Mouse (Mus musculus): Measurements from ENCODE around the gene Tubg1. TPM values are rescaled to one million over a fixed set of nuclear protein-coding genes. Genes with fewer than 3 reads are reported as not detected.
A peak's percentile ranks its signal among the peaks of the same experiment; 100 is the strongest.

Tubg1 gene
- total RNA-seq, 2 experiments from 2014 or later = 22.0 to 30.2 TPM

GRCm38 (mm10) chr11:101131701-101132100 lies 12.0 kb downstream of the Tubg1 start:
- TF ChIP-seq CTCF (IDR thresholded peaks at IDR 0.05) = peak; percentile 54
- DNase-seq = peak; percentile 51
- intact Hi-C loops (cut with DNase I) = loop anchor here (2.0 kb wide), 1 partner anchor 37 kb away; no protein-coding TSS in a partner anchor
- Histone ChIP-seq H3K27ac (peak overlapping the region; percentile 92), H3K4me3 (no peak overlapping the region)

GRCm38 (mm10) chr11:101133037-101133436 lies 13.3 kb downstream of the Tubg1 start:
- Histone ChIP-seq H3K4me3 (no peak overlapping the region), H3K27ac (no peak overlapping the region)
- intact Hi-C loops (cut with DNase I) = no loop called here
- DNase-seq = no peak
- TF ChIP-seq CTCF (IDR thresholded peaks at IDR 0.05) = no peak

GRCm38 (mm10) chr11:101134217-101134865 lies 14.6 kb downstream of the Tubg1 start:
- intact Hi-C loops (cut with DNase I) = no loop called here
- Histone ChIP-seq H3K27ac (peak overlapping the region; percentile 57), H3K4me3 (no peak overlapping the region)
- DNase-seq = peak; percentile 30
- no peak for TF ChIP-seq CTCF (IDR thresholded peaks at IDR 0.05)

- intact Hi-C loops (cut with DNase I) = no loop called here
- Histone ChIP-seq H3K27ac (no peak overlapping the region), H3K4me3 (no peak overlapping the region)
- DNase-seq = no peak
- no peak for TF ChIP-seq CTCF (IDR thresholded peaks at IDR 0.05)
Observed at GRCm38 (mm10) chr11:101137000-101137399, 17.3 kb downstream of the Tubg1 start.

GRCm38 (mm10) chr11:101138536-101139181 lies 18.9 kb downstream of the Tubg1 start:
- no peak for TF ChIP-seq CTCF (IDR thresholded peaks at IDR 0.05)
- DNase-seq = no peak
- Histone ChIP-seq H3K4me3 (peak overlapping the region; percentile 47), H3K27ac (no peak overlapping the region)
- intact Hi-C loops (cut with DNase I) = no loop called here

- peak; percentile 41 for DNase-seq
Observed at GRCm38 (mm10) chr11:101140164-101140819, 20.6 kb downstream of the Tubg1 start.

GRCm38 (mm10) chr11:101141088-101141487 lies 21.4 kb downstream of the Tubg1 start:
- Histone ChIP-seq H3K4me3 (no peak overlapping the region), H3K27ac (no peak overlapping the region)
- no peak for TF ChIP-seq CTCF (IDR thresholded peaks at IDR 0.05)
- no peak for DNase-seq
- intact Hi-C loops (cut with DNase I) = no loop called here

More at GRCm38 (mm10) chr11:101140164-101140819, 20.6 kb downstream of the Tubg1 start:
- peak overlapping the region; percentile 58; the same call in 1 of the 2 replicates for H3K27ac ChIP-seq
- TF ChIP-seq CTCF (IDR thresholded peaks at IDR 0.05) = no peak
- peak overlapping the region; percentile 65 for H3K4me3 ChIP-seq
- intact Hi-C loops (cut with DNase I) = no loop called here

GRCm38 (mm10) chr11:101142215-101142967 lies 22.7 kb downstream of the Tubg1 start:
- intact Hi-C loops (cut with DNase I) = no loop called here
- Histone ChIP-seq H3K27ac (no peak overlapping the region), H3K4me3 (no peak overlapping the region)
- no peak for TF ChIP-seq CTCF (IDR thresholded peaks at IDR 0.05)
- no peak for DNase-seq

GRCm38 (mm10) chr11:101143338-101144225 lies 23.8 kb downstream of the Tubg1 start:
- DNase-seq = peak; percentile 23
- intact Hi-C loops (cut with DNase I) = no loop called here
- no peak for TF ChIP-seq CTCF (IDR thresholded peaks at IDR 0.05)
- H3K27ac ChIP-seq = peak overlapping the region; percentile 43; the same call in 1 of the 2 replicates
- H3K4me3 ChIP-seq = peak overlapping the region; percentile 56

GRCm38 (mm10) chr11:101146377-101146776 lies 26.6 kb downstream of the Tubg1 start:
- Histone ChIP-seq H3K4me3 (no peak overlapping the region), H3K27ac (no peak overlapping the region)
- no peak for DNase-seq
- TF ChIP-seq CTCF (IDR thresholded peaks at IDR 0.05) = no peak
- intact Hi-C loops (cut with DNase I) = no loop called here

- H3K27ac ChIP-seq = peak overlapping the region; percentile 71
- intact Hi-C loops (cut with DNase I) = no loop called here
- TF ChIP-seq CTCF (IDR thresholded peaks at IDR 0.05) = no peak
- H3K4me3 ChIP-seq = no peak overlapping the region
- no peak for DNase-seq
Observed at GRCm38 (mm10) chr11:101148751-101149150, 29.0 kb downstream of the Tubg1 start.
